Mouse (Mus musculus) E14TG2a.4 (cell line): ENCODE results near the gene Cyp2e1.
"Not testable (repeated sequence)": the region's sequence is repeated elsewhere in the genome, so short reads cannot be mapped to it uniquely, and the experiment has no call there.

Experiments
- H3K27me3 ChIP-seq: 2 replicates; pipeline ENCODE4 v1.6.1; 2014; ENCODE audit warnings: low read length, control low read depth; ENCODE audit not compliant: insufficient read depth
- H3K36me3 ChIP-seq: 2 replicates; pipeline ENCODE4 v1.6.1; 2014; ENCODE audit warnings: low read length, control low read depth; ENCODE audit not compliant: insufficient read depth
- H3K4me1 ChIP-seq: replicated peaks from 2 replicates; pipeline ENCODE4 v1.6.1; 2014; ENCODE audit warnings: low read depth, low read length, control low read depth
- H3K4me3 ChIP-seq: replicated peaks from 2 replicates; pipeline ENCODE4 v1.5.1; 2014; ENCODE audit warnings: mild to moderate bottlenecking, low read length
- H3K9me3 ChIP-seq: 2 replicates; pipeline ENCODE4 v1.6.1; 2014; ENCODE audit warnings: low read length, control low read depth
- CTCF ChIP-seq: conservative IDR thresholded peaks from 2 replicates; pipeline ENCODE4 v1.5.1; 2014; ENCODE audit warnings: low read length
- NANOG ChIP-seq: IDR thresholded peaks from 2 replicates; pipeline ENCODE4 v1.6.1; 2014; ENCODE audit warnings: borderline replicate concordance, low read length, mixed read lengths
- POU5F1 ChIP-seq: IDR thresholded peaks from 2 replicates; pipeline ENCODE4 v1.6.1; 2014; ENCODE audit warnings: low read length, borderline replicate concordance

Gene Cyp2e1

GRCm38 (mm10) chr7:140754556-140754955, 9.0 kb upstream of the Cyp2e1 start:
- H3K9me3 ChIP-seq: no peaks in the 10 kb centered on the region
- H3K27me3 ChIP-seq: no peaks in the 10 kb centered on the region
- H3K4me3 ChIP-seq: no peak overlapping the region
- no peaks in the 10 kb centered on the region for H3K36me3 ChIP-seq
- TF ChIP-seq NANOG (no peak), CTCF (no peak)
- no peaks in the 10 kb centered on the region for H3K4me1 ChIP-seq

- H3K4me1 ChIP-seq: no peaks in the 10 kb centered on the region
- H3K36me3 ChIP-seq: no peaks in the 10 kb centered on the region
- H3K4me3 ChIP-seq: no peak overlapping the region
- no peaks in the 10 kb centered on the region for H3K9me3 ChIP-seq
- TF ChIP-seq CTCF (no peak), NANOG (no peak), POU5F1 (no peak)
- H3K27me3 ChIP-seq: no peaks in the 10 kb centered on the region
These were observed 7.2 kb upstream of the Cyp2e1 start for GRCm38 (mm10) chr7:140756151-140756854.

DNA sequence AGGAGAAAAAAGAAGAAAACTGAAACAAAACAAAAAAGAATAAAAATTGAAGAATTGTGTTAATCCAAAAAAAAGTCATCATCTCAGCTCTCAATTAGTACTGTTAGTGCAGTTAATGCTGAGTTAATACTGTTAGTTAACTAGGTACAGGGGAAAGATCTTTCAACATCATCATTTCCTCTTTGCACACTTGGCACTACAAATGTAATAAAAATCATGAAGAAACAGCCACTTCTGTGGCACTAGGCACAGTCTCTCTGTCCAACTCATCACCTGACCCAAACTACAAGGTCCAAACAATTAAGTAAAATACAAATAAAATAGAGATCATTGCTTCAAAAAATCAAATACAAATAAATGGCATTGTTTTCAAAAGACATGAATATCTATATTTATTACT, 2.9 kb upstream of the Cyp2e1 start:
- Histone ChIP-seq H3K9me3 (no peaks in the 10 kb centered on the region), H3K4me3 (no peak overlapping the region), H3K4me1 (no peaks in the 10 kb centered on the region), H3K27me3 (no peaks in the 10 kb centered on the region), H3K36me3 (no peaks in the 10 kb centered on the region)
- TF ChIP-seq CTCF: no peak
- TF ChIP-seq NANOG: no peak
- TF ChIP-seq POU5F1: no peak

- H3K27me3 ChIP-seq, H3K9me3 ChIP-seq: not testable (repeated sequence)
These were observed 1.9 kb downstream of the Cyp2e1 start for GRCm38 (mm10) chr7:140765391-140765790.

DNA sequence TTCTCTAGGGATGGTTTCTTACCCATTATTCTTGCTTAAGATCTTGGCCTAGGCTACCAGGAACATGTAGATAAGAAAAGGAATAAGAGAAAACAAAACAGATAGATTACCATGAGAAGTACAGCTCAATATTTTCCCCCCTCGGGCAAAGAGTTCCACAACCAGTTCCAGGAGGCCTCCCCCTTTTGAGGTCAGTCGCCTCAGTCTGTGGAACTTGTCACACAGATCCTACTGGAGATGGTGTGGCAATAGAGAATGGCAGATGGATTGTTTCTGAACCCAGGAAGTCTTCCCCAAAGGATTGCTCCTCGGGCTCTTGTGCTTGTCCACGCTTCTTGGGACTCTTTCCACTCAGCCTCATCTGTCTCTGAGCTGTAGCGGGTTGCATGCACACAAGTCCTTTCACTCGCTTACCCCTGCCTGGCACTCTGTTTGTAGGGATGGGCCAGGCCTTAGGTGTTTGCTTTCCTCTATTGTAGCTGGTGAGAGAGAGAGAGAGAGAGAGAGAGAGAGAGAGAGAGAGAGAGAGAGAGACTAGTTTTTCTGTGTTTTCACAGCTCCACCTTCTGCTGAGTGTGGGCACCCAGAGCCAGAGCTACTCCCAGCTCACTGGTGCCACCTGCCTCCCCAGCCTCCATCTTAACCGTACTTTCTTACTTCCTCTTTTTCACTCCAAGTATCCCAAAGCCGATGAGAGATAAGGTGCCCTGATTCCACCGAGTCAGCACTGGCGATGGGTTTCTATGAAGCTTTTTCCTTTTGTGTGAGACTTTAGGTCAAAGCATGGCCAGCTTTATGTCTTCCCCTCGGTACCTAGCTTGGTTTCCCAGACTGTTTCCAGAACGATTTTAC, 2.6 kb downstream of the Cyp2e1 start:
- TF ChIP-seq NANOG (no peak), CTCF (no peak), POU5F1 (no peak)

More at GRCm38 (mm10) chr7:140765391-140765790, 1.9 kb downstream of the Cyp2e1 start:
- not testable (repeated sequence) for H3K4me1 ChIP-seq, H3K4me3 ChIP-seq, H3K36me3 ChIP-seq

DNA sequence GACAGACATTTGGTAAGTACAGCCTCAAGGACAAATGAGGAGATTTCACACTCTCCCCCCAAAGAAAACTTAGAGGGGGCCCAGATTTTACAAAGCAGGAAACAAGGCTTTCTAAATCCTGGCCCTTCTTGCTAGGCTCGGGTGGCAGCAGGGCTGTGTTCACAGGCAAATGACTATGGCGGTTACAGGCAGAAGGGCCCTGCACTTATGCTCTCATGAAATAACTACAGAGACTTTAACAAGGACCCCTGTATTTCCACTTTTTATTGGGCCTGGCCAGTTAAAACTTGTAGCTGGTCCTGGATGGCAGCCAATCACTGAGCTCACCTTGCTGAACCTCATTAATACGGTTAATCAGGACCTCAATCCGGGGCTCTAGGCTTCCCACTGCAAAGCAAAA, 17.0 kb downstream of the Cyp2e1 start:
- TF ChIP-seq POU5F1 (no peak), NANOG (no peak), CTCF (no peak)
- Histone ChIP-seq H3K4me1 (no peaks in the 10 kb centered on the region), H3K4me3 (no peak overlapping the region), H3K27me3 (no peaks in the 10 kb centered on the region; the same call in 1 of the 2 replicates), H3K36me3 (0 out of 2 replicates have a peak, but pooled peaks cover 25% of the 10 kb centered on the region), H3K9me3 (no peaks in the 10 kb centered on the region; the same call in 1 of the 2 replicates)

More for the DNA sequence above, 2.6 kb downstream of the Cyp2e1 start:
- Histone ChIP-seq H3K36me3 (no peaks in the 10 kb centered on the region), H3K4me3 (no peak overlapping the region), H3K9me3 (no peaks in the 10 kb centered on the region), H3K27me3 (no peaks in the 10 kb centered on the region; the same call in 1 of the 2 replicates), H3K4me1 (no peaks in the 10 kb centered on the region)

DNA sequence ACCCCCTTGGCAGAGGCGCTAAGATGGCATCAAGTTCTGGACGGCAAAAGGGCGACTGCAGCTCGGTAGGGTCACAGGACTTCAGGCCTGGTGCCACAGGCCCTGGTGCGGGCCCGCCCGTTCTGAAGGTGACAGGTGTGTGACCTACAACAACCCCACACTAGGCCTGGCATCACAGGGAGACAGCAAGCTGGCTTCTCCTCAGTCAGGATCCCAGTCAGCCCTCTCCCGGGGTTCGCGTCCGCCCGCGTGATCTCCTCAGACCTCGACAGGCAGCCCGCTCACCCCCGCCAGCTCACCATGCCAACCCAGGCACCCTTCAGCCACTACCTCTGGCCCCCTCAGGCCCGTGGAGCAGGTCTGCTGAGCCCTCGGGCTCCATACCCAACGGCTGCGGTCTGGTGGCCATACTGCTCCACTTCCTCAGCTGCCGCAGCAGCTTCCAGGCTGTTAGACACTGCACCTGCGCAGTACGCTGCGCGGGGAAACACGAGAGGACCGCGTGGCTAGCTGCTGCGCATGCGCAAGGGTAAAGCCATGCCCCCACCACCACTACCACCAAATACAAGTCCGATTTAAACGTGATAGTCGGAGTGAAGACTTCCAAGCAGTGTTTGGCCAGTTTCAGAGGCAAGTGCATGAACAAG, 24.0 kb downstream of the Cyp2e1 start, which contains the start of gene Syce1:
TSS of gene Syce1 (minus strand) at position 447 of the 647 bp plus-strand sequence.
- TF ChIP-seq POU5F1 (no peak), CTCF (no peak), NANOG (no peak)

GRCm38 (mm10) chr7:140788053-140788435, 24.5 kb downstream of the Cyp2e1 start:
- TF ChIP-seq POU5F1: no peak
- TF ChIP-seq CTCF: no peak
- TF ChIP-seq NANOG: no peak
- Histone ChIP-seq H3K27me3 (peaks cover 32% of the 10 kb centered on the region), H3K9me3 (peaks cover 21% of the 10 kb centered on the region), H3K4me3 (peak overlapping the region; percentile 76; the same call in 1 of the 2 replicates), H3K4me1 (peaks cover 10% of the 10 kb centered on the region; the same call in 1 of the 2 replicates), H3K36me3 (no peaks in the 10 kb centered on the region)

More for the DNA sequence above, 24.0 kb downstream of the Cyp2e1 start, which contains the start of gene Syce1:
- peaks cover 21% of the 10 kb centered on the region for H3K9me3 ChIP-seq
- H3K27me3 ChIP-seq: peaks cover 32% of the 10 kb centered on the region
- peaks cover 10% of the 10 kb centered on the region; the same call in 1 of the 2 replicates for H3K4me1 ChIP-seq
- peak within 1 kb of the TSS; percentile 76 for H3K4me3 ChIP-seq
- no peaks in the 10 kb centered on the region for H3K36me3 ChIP-seq
